Mouse (Mus musculus): ENCODE measurements at regions not wholly inside any gene's neighbourhood (a gene's known extent, or its start where the extent isn't known, plus 50 kb on each side); places are given as distances from the start of the nearest gene placed in this dataset.

DNA sequence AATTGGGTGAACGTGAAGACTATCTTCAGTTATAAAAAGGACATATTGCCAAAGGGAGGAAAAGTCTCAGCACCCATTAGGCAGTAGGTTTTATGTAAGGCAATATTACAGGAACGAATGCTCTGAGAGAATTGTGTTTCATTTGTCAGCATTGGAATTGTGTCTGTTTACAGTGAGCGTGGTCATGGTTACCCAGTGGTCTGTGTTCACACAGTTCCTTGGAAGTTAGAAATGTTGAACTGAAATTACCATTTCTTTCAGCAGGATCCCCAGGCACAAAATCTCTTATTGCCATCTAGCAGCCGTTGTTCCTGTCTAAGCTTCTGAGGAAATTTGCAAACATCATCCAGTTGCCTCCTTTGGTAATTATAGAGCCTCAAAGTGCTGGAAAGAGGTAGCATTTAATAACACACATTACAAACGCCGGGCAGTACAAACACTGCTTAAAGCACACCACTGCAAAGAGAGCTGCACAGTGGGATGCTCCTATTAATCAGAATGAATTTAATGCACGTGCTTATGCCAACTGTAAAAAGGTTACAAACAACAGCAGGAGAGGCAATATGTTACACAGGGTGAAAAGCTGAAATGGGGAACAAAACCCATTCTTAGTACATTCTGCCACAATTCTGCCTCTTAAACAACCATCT lies 555.4 kb upstream of the Marcks start:
- 77% methylated on average over 7 of the region's 7 CpGs for WGBS
- Histone ChIP-seq H3K27ac (ENCODE audit: poor library complexity, severe bottlenecking) (no peak overlapping the region), H3K4me1 (replicated peaks) (no peaks in the 10 kb centered on the region), H3K4me3 (no peak overlapping the region), H3K4me2 (no peak overlapping the region), H3K9ac (no peak overlapping the region), H3K27me3 (replicated peaks) (no peaks in the 10 kb centered on the region), H3K9me3 (replicated peaks) (no peaks in the 10 kb centered on the region), H3K36me3 (no peaks in the 10 kb centered on the region)
- ATAC-seq (ENCODE audit: insufficient number of reproducible peaks, low FRiP score), result no peak

DNA sequence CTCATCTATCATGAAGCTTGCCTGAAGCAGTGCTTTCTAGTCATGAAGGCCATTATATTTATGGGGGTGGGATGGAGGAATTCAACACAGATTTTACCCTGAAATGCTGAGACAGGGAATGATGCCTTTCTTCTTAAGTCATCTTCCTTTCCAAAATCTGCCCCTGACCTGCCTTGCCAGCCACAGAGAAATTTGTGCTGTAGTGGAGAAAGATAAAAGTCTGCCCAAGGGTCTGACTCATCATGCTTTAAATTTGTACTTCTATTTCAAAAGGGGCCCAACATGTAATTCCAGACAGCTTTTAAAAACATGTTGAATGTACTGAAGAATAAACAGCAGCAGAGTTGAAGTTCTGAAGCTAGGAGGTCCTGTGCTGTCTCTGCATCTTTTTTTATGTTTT lies 554.1 kb upstream of the Marcks start:
- H3K36me3 ChIP-seq, result no peaks in the 10 kb centered on the region
- no peak overlapping the region for H3K9ac ChIP-seq
- H3K27ac ChIP-seq (ENCODE audit: poor library complexity, severe bottlenecking), result no peak overlapping the region
- no peaks in the 10 kb centered on the region for H3K4me1 ChIP-seq (replicated peaks)
- H3K4me3 ChIP-seq, result no peak overlapping the region
- H3K9me3 ChIP-seq (replicated peaks), result no peaks in the 10 kb centered on the region
- H3K27me3 ChIP-seq (replicated peaks), result no peaks in the 10 kb centered on the region
- no peak for ATAC-seq (ENCODE audit: insufficient number of reproducible peaks, low FRiP score)
- no peak overlapping the region for H3K4me2 ChIP-seq

- no peak for ATAC-seq (ENCODE audit: insufficient number of reproducible peaks, low FRiP score)
- no peaks in the 10 kb centered on the region for H3K9me3 ChIP-seq (replicated peaks)
- H3K27me3 ChIP-seq (replicated peaks), result no peaks in the 10 kb centered on the region
- H3K9ac ChIP-seq, result no peak overlapping the region
- no peak overlapping the region for H3K27ac ChIP-seq (ENCODE audit: poor library complexity, severe bottlenecking)
- H3K4me1 ChIP-seq (replicated peaks), result no peaks in the 10 kb centered on the region
- WGBS, result 77% methylated on average over 2 of the region's 2 CpGs
- no peaks in the 10 kb centered on the region for H3K36me3 ChIP-seq
- no peak overlapping the region for H3K4me2 ChIP-seq
- H3K4me3 ChIP-seq, result no peak overlapping the region
Observed at GRCm38 (mm10) chr10:37691939-37692338, 553.2 kb upstream of the Marcks start.

GRCm38 (mm10) chr10:37683101-37683500 lies 544.4 kb upstream of the Marcks start:
- ATAC-seq (ENCODE audit: insufficient number of reproducible peaks, low FRiP score), result no peak
- Histone ChIP-seq H3K27ac (ENCODE audit: poor library complexity, severe bottlenecking) (no peak overlapping the region), H3K4me1 (replicated peaks) (no peaks in the 10 kb centered on the region), H3K9ac (no peak overlapping the region), H3K4me3 (no peak overlapping the region), H3K27me3 (replicated peaks) (no peaks in the 10 kb centered on the region), H3K36me3 (no peaks in the 10 kb centered on the region), H3K9me3 (replicated peaks) (no peaks in the 10 kb centered on the region), H3K4me2 (no peak overlapping the region)

DNA sequence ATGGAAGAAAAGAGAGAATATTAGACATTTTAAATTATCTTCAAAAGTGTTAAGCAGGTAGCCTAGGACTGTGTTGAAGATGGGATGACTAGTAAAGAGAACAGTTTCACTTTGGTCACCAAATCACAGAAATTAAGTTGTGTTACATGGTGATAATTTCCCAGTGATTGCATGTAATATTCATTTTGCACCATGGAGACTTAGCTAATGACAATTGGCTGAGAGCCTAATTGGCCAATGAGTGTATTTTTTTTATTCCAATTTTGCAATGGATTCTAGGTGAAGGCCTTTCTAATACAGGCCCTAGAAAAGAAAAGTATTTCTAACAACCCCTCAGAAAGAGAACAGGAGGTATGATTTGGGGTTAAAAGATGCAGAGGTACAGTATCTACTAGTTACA lies 541.9 kb upstream of the Marcks start:
- H3K27me3 ChIP-seq (replicated peaks), result no peaks in the 10 kb centered on the region
- ATAC-seq (ENCODE audit: insufficient number of reproducible peaks, low FRiP score), result no peak
- H3K27ac ChIP-seq (ENCODE audit: poor library complexity, severe bottlenecking), result no peak overlapping the region
- H3K4me2 ChIP-seq, result no peak overlapping the region
- no peaks in the 10 kb centered on the region for H3K9me3 ChIP-seq (replicated peaks)
- H3K36me3 ChIP-seq, result no peaks in the 10 kb centered on the region
- no peak overlapping the region for H3K9ac ChIP-seq
- no peaks in the 10 kb centered on the region for H3K4me1 ChIP-seq (replicated peaks)
- no peak overlapping the region for H3K4me3 ChIP-seq

DNA sequence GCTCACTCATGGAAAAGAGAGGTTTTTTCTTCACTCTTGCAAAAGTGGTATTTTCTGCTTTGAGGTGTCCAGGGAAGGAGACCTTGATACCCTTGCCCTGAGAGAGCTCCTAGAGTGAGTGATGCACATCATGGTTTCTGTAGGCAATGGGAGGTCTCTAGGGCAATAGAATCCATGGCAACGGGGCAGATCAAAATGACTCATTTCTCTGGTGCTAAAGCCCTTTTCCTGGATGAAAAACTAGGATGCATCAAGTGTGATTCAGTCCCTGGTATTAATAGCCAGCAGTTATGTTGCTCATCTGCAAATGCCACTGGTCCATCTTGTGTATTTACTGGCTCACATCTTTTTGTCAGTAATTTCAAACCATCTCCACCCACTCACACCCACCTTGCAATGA lies 539.1 kb upstream of the Marcks start:
- Histone ChIP-seq H3K4me1 (replicated peaks) (no peaks in the 10 kb centered on the region), H3K27ac (ENCODE audit: poor library complexity, severe bottlenecking) (no peak overlapping the region), H3K9me3 (replicated peaks) (no peaks in the 10 kb centered on the region), H3K9ac (no peak overlapping the region), H3K4me2 (no peak overlapping the region), H3K4me3 (no peak overlapping the region), H3K27me3 (replicated peaks) (no peaks in the 10 kb centered on the region), H3K36me3 (no peaks in the 10 kb centered on the region)
- 59% methylated on average over 1 of the region's 1 CpGs for WGBS
- ATAC-seq (ENCODE audit: insufficient number of reproducible peaks, low FRiP score), result no peak

DNA sequence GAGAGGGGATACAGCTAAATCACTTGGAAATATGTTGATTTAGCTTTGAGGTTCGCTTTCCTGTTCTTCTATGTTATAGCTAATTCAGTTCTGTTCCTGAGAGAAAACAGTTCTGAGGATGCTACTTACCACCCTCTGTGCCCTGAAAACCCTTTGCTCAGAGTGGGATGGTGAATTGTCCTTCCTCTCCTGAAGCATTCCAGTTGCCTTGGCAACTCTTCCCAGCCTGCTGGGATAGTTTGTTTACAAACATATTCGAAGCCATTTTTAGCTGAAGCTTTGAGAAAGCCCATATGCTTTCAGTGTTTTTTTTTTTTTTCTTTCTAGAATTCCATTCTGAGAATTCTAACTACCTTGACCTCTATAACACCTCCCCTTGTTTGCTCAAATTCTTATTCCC lies 530.1 kb upstream of the Marcks start:
- no peak overlapping the region for H3K4me2 ChIP-seq
- H3K9me3 ChIP-seq (replicated peaks), result no peaks in the 10 kb centered on the region
- ATAC-seq (ENCODE audit: insufficient number of reproducible peaks, low FRiP score), result no peak
- no peaks in the 10 kb centered on the region for H3K36me3 ChIP-seq
- H3K27ac ChIP-seq (ENCODE audit: poor library complexity, severe bottlenecking), result no peak overlapping the region
- no peaks in the 10 kb centered on the region for H3K4me1 ChIP-seq (replicated peaks)
- H3K27me3 ChIP-seq (replicated peaks), result no peaks in the 10 kb centered on the region
- no peak overlapping the region for H3K9ac ChIP-seq
- 69% methylated on average over 2 of the region's 2 CpGs for WGBS
- no peak overlapping the region for H3K4me3 ChIP-seq

- Histone ChIP-seq H3K4me3 (no peak overlapping the region), H3K4me2 (no peak overlapping the region), H3K9me3 (replicated peaks) (no peaks in the 10 kb centered on the region), H3K4me1 (replicated peaks) (no peaks in the 10 kb centered on the region), H3K36me3 (no peaks in the 10 kb centered on the region), H3K27me3 (replicated peaks) (no peaks in the 10 kb centered on the region), H3K27ac (ENCODE audit: poor library complexity, severe bottlenecking) (no peak overlapping the region), H3K9ac (no peak overlapping the region)
- ATAC-seq (ENCODE audit: insufficient number of reproducible peaks, low FRiP score), result no peak
- 63% methylated on average over 7 of the region's 7 CpGs for WGBS
Observed at GRCm38 (mm10) chr10:37667031-37667745, 528.5 kb upstream of the Marcks start.

DNA sequence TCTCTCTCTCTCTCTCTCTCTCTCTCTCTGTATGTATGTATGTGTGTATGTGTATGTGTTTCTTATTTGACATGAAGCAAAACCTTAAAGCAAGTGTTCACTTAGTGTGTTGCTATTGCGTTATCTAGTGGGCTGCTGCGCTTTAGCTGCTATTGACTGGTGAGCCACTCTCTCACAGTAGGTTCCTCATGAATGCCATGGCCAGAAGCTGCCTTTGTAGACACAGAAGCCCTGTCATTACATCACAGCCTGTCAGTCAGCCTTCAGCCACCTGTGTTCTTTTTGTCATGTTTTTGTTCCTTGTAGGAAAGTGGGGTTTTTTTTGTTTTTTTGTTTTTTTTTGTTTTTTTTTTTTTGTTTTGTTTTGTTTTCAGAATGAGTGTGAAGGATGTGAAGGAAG lies 527.8 kb upstream of the Marcks start:
- Histone ChIP-seq H3K36me3 (no peaks in the 10 kb centered on the region), H3K4me2 (no peak overlapping the region), H3K9me3 (replicated peaks) (no peaks in the 10 kb centered on the region), H3K9ac (no peak overlapping the region), H3K27me3 (replicated peaks) (no peaks in the 10 kb centered on the region), H3K4me1 (replicated peaks) (no peaks in the 10 kb centered on the region), H3K4me3 (no peak overlapping the region), H3K27ac (ENCODE audit: poor library complexity, severe bottlenecking) (no peak overlapping the region)
- no peak for ATAC-seq (ENCODE audit: insufficient number of reproducible peaks, low FRiP score)
- 76% methylated on average over 2 of the region's 2 CpGs for WGBS

DNA sequence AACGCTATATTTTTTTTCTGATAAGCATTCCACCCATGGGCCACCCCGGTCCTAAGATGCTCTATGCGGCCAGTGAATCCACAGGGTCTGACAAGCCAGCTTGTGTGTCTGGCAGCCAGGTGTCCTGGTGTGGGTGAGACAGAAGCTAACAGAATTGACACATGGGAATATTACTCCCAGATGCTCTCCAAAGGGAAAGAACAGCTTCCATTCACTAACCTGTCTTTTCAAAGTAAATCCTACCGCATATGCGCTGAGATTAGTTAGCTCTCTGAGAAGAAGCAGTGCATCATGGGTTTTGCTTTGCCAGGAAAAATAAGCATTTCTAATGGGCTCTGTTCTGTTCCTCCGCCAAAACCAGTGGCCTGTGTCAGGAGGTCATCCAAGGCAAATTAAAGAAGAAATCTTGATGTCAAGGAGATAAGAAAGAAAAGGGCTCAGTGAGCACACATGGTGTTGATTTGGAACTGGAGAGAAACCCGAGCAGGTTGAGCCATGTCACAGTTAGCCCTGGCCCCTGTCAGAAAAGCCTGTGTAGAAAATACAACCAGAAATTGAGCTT lies 498.4 kb upstream of the Marcks start:
- Histone ChIP-seq H3K4me1 (replicated peaks) (no peaks in the 10 kb centered on the region), H3K27ac (ENCODE audit: poor library complexity, severe bottlenecking) (no peak overlapping the region), H3K36me3 (no peaks in the 10 kb centered on the region), H3K4me2 (no peak overlapping the region), H3K27me3 (replicated peaks) (0 out of 2 replicates have a peak, but pooled peaks cover 7% of the 10 kb centered on the region), H3K9me3 (replicated peaks) (no peaks in the 10 kb centered on the region), H3K4me3 (no peak overlapping the region), H3K9ac (no peak overlapping the region)
- WGBS, result 54% methylated on average over 7 of the region's 7 CpGs
- ATAC-seq (ENCODE audit: insufficient number of reproducible peaks, low FRiP score), result no peak

DNA sequence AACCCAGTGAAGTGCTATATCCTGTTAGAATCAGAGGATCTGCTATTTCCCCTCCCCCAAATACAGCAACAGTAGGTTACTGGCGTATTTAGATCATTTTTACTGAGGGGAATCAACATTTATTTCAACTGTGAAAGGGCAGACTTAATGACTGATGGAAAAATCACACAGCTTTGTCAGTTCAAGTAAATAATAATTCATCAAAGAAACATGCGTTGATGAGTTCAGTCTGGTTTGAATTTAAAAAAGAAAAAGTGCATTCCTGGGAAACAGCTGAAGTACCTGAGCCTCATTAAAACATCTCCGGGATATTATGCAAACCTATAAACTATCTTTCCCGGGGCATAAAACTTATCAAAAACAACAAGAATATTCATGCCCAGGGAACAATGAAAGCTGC lies 497.7 kb upstream of the Marcks start:
- H3K4me1 ChIP-seq (replicated peaks), result no peaks in the 10 kb centered on the region
- no peaks in the 10 kb centered on the region for H3K9me3 ChIP-seq (replicated peaks)
- H3K27ac ChIP-seq (ENCODE audit: poor library complexity, severe bottlenecking), result no peak overlapping the region
- no peak overlapping the region for H3K4me2 ChIP-seq
- 74% methylated on average over 4 of the region's 4 CpGs for WGBS
- no peak overlapping the region for H3K9ac ChIP-seq
- no peak overlapping the region for H3K4me3 ChIP-seq
- ATAC-seq (ENCODE audit: insufficient number of reproducible peaks, low FRiP score), result no peak
- H3K36me3 ChIP-seq, result no peaks in the 10 kb centered on the region
- H3K27me3 ChIP-seq (replicated peaks), result 0 out of 2 replicates have a peak, but pooled peaks cover 7% of the 10 kb centered on the region

- peak; percentile 79; the same call in 1 of the 2 replicates for ATAC-seq (ENCODE audit: insufficient number of reproducible peaks, low FRiP score)
- Histone ChIP-seq H3K4me1 (replicated peaks) (no peaks in the 10 kb centered on the region), H3K9ac (no peak overlapping the region), H3K27ac (ENCODE audit: poor library complexity, severe bottlenecking) (no peak overlapping the region), H3K27me3 (replicated peaks) (peaks cover 38% of the 10 kb centered on the region), H3K4me3 (no peak overlapping the region), H3K9me3 (replicated peaks) (no peaks in the 10 kb centered on the region), H3K4me2 (no peak overlapping the region), H3K36me3 (no peaks in the 10 kb centered on the region)
- 85% methylated on average over 1 of the region's 1 CpGs for WGBS
Observed at GRCm38 (mm10) chr10:37630403-37630802, 491.7 kb upstream of the Marcks start.

All from heart, embryonic 12.5 days (tissue).